Mouse (Mus musculus): ENCODE measurements at regions not wholly inside any gene's neighbourhood (a gene's known extent, or its start where the extent isn't known, plus 50 kb on each side); places are given as distances from the start of the nearest gene placed in this dataset.

- no peak for ATAC-seq (replicated peaks)
- H3K4me3 ChIP-seq: no peak overlapping the region
- no peaks in the 10 kb centered on the region for H3K9me3 ChIP-seq
- no peaks in the 10 kb centered on the region for H3K27me3 ChIP-seq
- no peaks in the 10 kb centered on the region for H3K4me1 ChIP-seq
- H3K4me2 ChIP-seq (replicated peaks): no peak overlapping the region
- no peak overlapping the region for H3K27ac ChIP-seq (replicated peaks)
- 68% methylated on average over 6 of the region's 6 CpGs for WGBS
- H3K9ac ChIP-seq (replicated peaks): no peak overlapping the region
- H3K36me3 ChIP-seq: no peaks in the 10 kb centered on the region
Observed at GRCm38 (mm10) chr15:62336454-62337284, 1413.9 kb upstream of the A1bg start.

- Histone ChIP-seq H3K36me3 (no peaks in the 10 kb centered on the region), H3K27ac (replicated peaks) (no peak overlapping the region), H3K9me3 (no peaks in the 10 kb centered on the region), H3K4me1 (no peaks in the 10 kb centered on the region), H3K4me2 (replicated peaks) (no peak overlapping the region), H3K9ac (replicated peaks) (no peak overlapping the region), H3K27me3 (no peaks in the 10 kb centered on the region), H3K4me3 (no peak overlapping the region)
- ATAC-seq (replicated peaks): no peak
- 95% methylated on average over 4 of the region's 4 CpGs for WGBS
Observed at GRCm38 (mm10) chr15:62334256-62335009, 1411.6 kb upstream of the A1bg start.

- 87% methylated on average over 5 of the region's 5 CpGs for WGBS
Observed at GRCm38 (mm10) chr15:62332129-62332528, 1409.3 kb upstream of the A1bg start.

GRCm38 (mm10) chr15:62331138-62331800 is 1408.5 kb upstream of the A1bg start:
- 92% methylated on average over 3 of the region's 3 CpGs for WGBS
- no peaks in the 10 kb centered on the region for H3K36me3 ChIP-seq

More at GRCm38 (mm10) chr15:62332129-62332528, 1409.3 kb upstream of the A1bg start:
- no peak overlapping the region for H3K27ac ChIP-seq (replicated peaks)
- no peak overlapping the region for H3K9ac ChIP-seq (replicated peaks)
- no peaks in the 10 kb centered on the region for H3K36me3 ChIP-seq
- H3K4me3 ChIP-seq: no peak overlapping the region
- no peak overlapping the region for H3K4me2 ChIP-seq (replicated peaks)
- ATAC-seq (replicated peaks): no peak
- H3K4me1 ChIP-seq: peaks cover 4% of the 10 kb centered on the region; the same call in 1 of the 2 replicates
- H3K27me3 ChIP-seq: no peaks in the 10 kb centered on the region
- H3K9me3 ChIP-seq: no peaks in the 10 kb centered on the region

GRCm38 (mm10) chr15:62328920-62329319 is 1406.1 kb upstream of the A1bg start:
- no peaks in the 10 kb centered on the region for H3K27me3 ChIP-seq
- no peak overlapping the region for H3K4me3 ChIP-seq
- H3K27ac ChIP-seq (replicated peaks): no peak overlapping the region
- WGBS: 47% methylated on average over 3 of the region's 3 CpGs
- no peak overlapping the region for H3K9ac ChIP-seq (replicated peaks)
- peaks cover 4% of the 10 kb centered on the region; the same call in 1 of the 2 replicates for H3K4me1 ChIP-seq
- no peaks in the 10 kb centered on the region for H3K36me3 ChIP-seq
- ATAC-seq (replicated peaks): no peak
- no peak overlapping the region for H3K4me2 ChIP-seq (replicated peaks)
- H3K9me3 ChIP-seq: no peaks in the 10 kb centered on the region

More at GRCm38 (mm10) chr15:62331138-62331800, 1408.5 kb upstream of the A1bg start:
- H3K4me3 ChIP-seq: no peak overlapping the region
- H3K27me3 ChIP-seq: no peaks in the 10 kb centered on the region
- H3K27ac ChIP-seq (replicated peaks): no peak overlapping the region
- no peak for ATAC-seq (replicated peaks)
- no peak overlapping the region for H3K4me2 ChIP-seq (replicated peaks)
- H3K9me3 ChIP-seq: no peaks in the 10 kb centered on the region
- peaks cover 4% of the 10 kb centered on the region; the same call in 1 of the 2 replicates for H3K4me1 ChIP-seq
- no peak overlapping the region for H3K9ac ChIP-seq (replicated peaks)

- Histone ChIP-seq H3K4me1 (peaks cover 4% of the 10 kb centered on the region; the same call in 1 of the 2 replicates), H3K4me2 (replicated peaks) (no peak overlapping the region), H3K4me3 (no peak overlapping the region), H3K9me3 (no peaks in the 10 kb centered on the region), H3K27me3 (no peaks in the 10 kb centered on the region), H3K36me3 (no peaks in the 10 kb centered on the region), H3K9ac (replicated peaks) (no peak overlapping the region), H3K27ac (replicated peaks) (no peak overlapping the region)
- no peak for ATAC-seq (replicated peaks)
- 70% methylated on average over 9 of the region's 9 CpGs for WGBS
Observed at GRCm38 (mm10) chr15:62328305-62328881, 1405.6 kb upstream of the A1bg start.

- no peak for ATAC-seq (replicated peaks)
- no peaks in the 10 kb centered on the region for H3K36me3 ChIP-seq
Observed at GRCm38 (mm10) chr15:62327481-62327880, 1404.7 kb upstream of the A1bg start.

GRCm38 (mm10) chr15:62326524-62326923 is 1403.7 kb upstream of the A1bg start:
- H3K4me2 ChIP-seq (replicated peaks): no peak overlapping the region
- no peak overlapping the region for H3K9ac ChIP-seq (replicated peaks)
- no peaks in the 10 kb centered on the region for H3K27me3 ChIP-seq
- WGBS: 91% methylated on average over 4 of the region's 4 CpGs
- no peak for ATAC-seq (replicated peaks)
- H3K9me3 ChIP-seq: no peaks in the 10 kb centered on the region
- H3K36me3 ChIP-seq: no peaks in the 10 kb centered on the region
- no peak overlapping the region for H3K27ac ChIP-seq (replicated peaks)
- no peak overlapping the region for H3K4me3 ChIP-seq
- H3K4me1 ChIP-seq: peaks cover 4% of the 10 kb centered on the region; the same call in 1 of the 2 replicates

More at GRCm38 (mm10) chr15:62327481-62327880, 1404.7 kb upstream of the A1bg start:
- no peak overlapping the region for H3K27ac ChIP-seq (replicated peaks)
- no peak overlapping the region for H3K4me3 ChIP-seq
- no peaks in the 10 kb centered on the region for H3K9me3 ChIP-seq
- H3K4me1 ChIP-seq: peaks cover 4% of the 10 kb centered on the region; the same call in 1 of the 2 replicates
- 42% methylated on average over 2 of the region's 2 CpGs for WGBS
- H3K9ac ChIP-seq (replicated peaks): no peak overlapping the region
- H3K4me2 ChIP-seq (replicated peaks): no peak overlapping the region
- no peaks in the 10 kb centered on the region for H3K27me3 ChIP-seq

GRCm38 (mm10) chr15:62325451-62326290 is 1402.9 kb upstream of the A1bg start:
- Histone ChIP-seq H3K4me2 (replicated peaks) (no peak overlapping the region), H3K4me3 (no peak overlapping the region), H3K27me3 (no peaks in the 10 kb centered on the region), H3K36me3 (no peaks in the 10 kb centered on the region), H3K9me3 (no peaks in the 10 kb centered on the region), H3K4me1 (peaks cover 4% of the 10 kb centered on the region; the same call in 1 of the 2 replicates), H3K9ac (replicated peaks) (no peak overlapping the region), H3K27ac (replicated peaks) (no peak overlapping the region)
- WGBS: 70% methylated on average over 1 of the region's 1 CpGs
- ATAC-seq (replicated peaks): no peak

- Histone ChIP-seq H3K4me1 (no peaks in the 10 kb centered on the region), H3K4me2 (replicated peaks) (no peak overlapping the region), H3K4me3 (no peak overlapping the region), H3K27ac (replicated peaks) (no peak overlapping the region), H3K9me3 (no peaks in the 10 kb centered on the region), H3K9ac (replicated peaks) (no peak overlapping the region), H3K36me3 (no peaks in the 10 kb centered on the region), H3K27me3 (no peaks in the 10 kb centered on the region)
- ATAC-seq (replicated peaks): no peak
- 86% methylated on average over 5 of the region's 5 CpGs for WGBS
Observed at GRCm38 (mm10) chr15:62320966-62321365, 1398.2 kb upstream of the A1bg start.

GRCm38 (mm10) chr15:62314449-62314848 is 1391.6 kb upstream of the A1bg start:
- H3K9me3 ChIP-seq: no peaks in the 10 kb centered on the region
- no peak overlapping the region for H3K4me2 ChIP-seq (replicated peaks)
- H3K9ac ChIP-seq (replicated peaks): no peak overlapping the region
- no peaks in the 10 kb centered on the region for H3K36me3 ChIP-seq
- ATAC-seq (replicated peaks): no peak
- H3K27me3 ChIP-seq: no peaks in the 10 kb centered on the region
- H3K27ac ChIP-seq (replicated peaks): no peak overlapping the region
- no peaks in the 10 kb centered on the region for H3K4me1 ChIP-seq
- no peak overlapping the region for H3K4me3 ChIP-seq
- 38% methylated on average over 2 of the region's 2 CpGs for WGBS

Data from forebrain, embryonic 15.5 days (tissue).